ENCODE assay signal across 9 mouse cellular contexts in genomic region chr12:86793830-86794229, GRCm38 (mm10). TPM values are rescaled to one million over a fixed set of nuclear protein-coding genes. Genes with fewer than 3 reads are reported as not detected.
A peak's percentile ranks its signal among the peaks of the same experiment; 100 is the strongest.
DNase-seq lines count a peak whose midpoint lies in the region; ATAC-seq lines count a peak whose summit lies in the region.
"Had no signal": no experiment of that assay in that cellular context is flagged by ENCODE, and none has a peak within 500 bp of the region (broad histone marks: within the 10 kb centered on the region; RNA-seq: fewer than 3 reads in every experiment).

No protein-coding gene starts in this region.

- H3K4me2 ChIP-seq in heart, embryonic 16.5 days (ENCODE audit: low read depth, low read length): no peak overlapping the region
- H3K4me2 ChIP-seq: midbrain, embryonic 12.5 days had no signal

- no peaks in the 10 kb centered on the region for H3K27me3 ChIP-seq in heart, embryonic 16.5 days (ENCODE audit: control insufficient read depth, insufficient read depth, low read length)

- no peaks in the 10 kb centered on the region for H3K9me3 ChIP-seq in heart, embryonic 16.5 days (replicated peaks; ENCODE audit: control insufficient read depth, low read length)
- H3K9me3 ChIP-seq: midbrain, embryonic 12.5 days had no signal

- no peak overlapping the region for H3K9ac ChIP-seq in heart, embryonic 16.5 days (ENCODE audit: low read length)

- H3K4me3 ChIP-seq in heart, embryonic 16.5 days (ENCODE audit: low read length): no peak overlapping the region
- H3K4me3 ChIP-seq: midbrain, embryonic 12.5 days had no signal

- peaks cover 29% of the 10 kb centered on the region for H3K4me1 ChIP-seq in heart, embryonic 16.5 days (ENCODE audit: control insufficient read depth, insufficient read depth, low read length)

- DNase-seq in layer of hippocampus, adult 9-11 months: peak; percentile 48
- no peak for DNase-seq in layer of hippocampus, adult 9-10 months (ENCODE audit: low spot score)
- peak; percentile 62 for DNase-seq in brain, adult 2 months (ENCODE audit: low read depth, low spot score)
- peak; percentile 85 to 91 for DNase-seq in lung, adult 18-20 months
- no peak for DNase-seq in frontal cortex, adult 2 months (ENCODE audit: extremely low spot score in 1 of 2, low spot score in 1 of 2)
- DNase-seq in spleen, adult 12 weeks (ENCODE audit: low spot score): no peak
- no peak for DNase-seq in thymus, postnatal 10 days (ENCODE audit: low spot score in 2 of 2)

- peak; percentile 49 for ATAC-seq in heart, embryonic 16.5 days (replicated peaks; ENCODE audit: extremely low read depth, insufficient read depth, low FRiP score)

- no peaks in the 10 kb centered on the region for H3K36me3 ChIP-seq in heart, embryonic 16.5 days (ENCODE audit: control insufficient read depth, insufficient read depth)
- H3K36me3 ChIP-seq: midbrain, embryonic 12.5 days had no signal

- peak overlapping the region; percentile 36 for H3K27ac ChIP-seq in heart, embryonic 16.5 days (ENCODE audit: low read length)
- H3K27ac ChIP-seq: midbrain, embryonic 12.5 days had no signal

- 46% methylated on average over 3 of the region's 3 CpGs for WGBS in heart, embryonic 16.5 days

RNA-seq across cellular contexts. Expression of gene Lrrc74a, which starts 59.7 kb away (rescaled TPM):
- not detected in 2 replicates for polyA plus RNA-seq in heart, embryonic 16.5 days (2015; fragmentation: Nextera tagmentation; extraction: Ambion mirVana)
- not detected in 2 replicates for polyA plus RNA-seq in frontal cortex, adult 2 months (2012; rRNA removed)
- polyA plus RNA-seq: midbrain, embryonic 12.5 days had no signal

Comparison
In these comparisons a context has a peak if more than half of its experiments do, and no peak if none do; other contexts are left out.
1. DNase-seq: peak in layer of hippocampus, adult 9-11 months (single experiment), brain, adult 2 months (single experiment) and lung, adult 18-20 months (2 of 2); none in layer of hippocampus, adult 9-10 months (single experiment), frontal cortex, adult 2 months (0 of 2), spleen, adult 12 weeks (single experiment) and thymus, postnatal 10 days (0 of 2).